Mouse (Mus musculus): ENCODE data around the gene Tmem40. TPM values are rescaled to one million over a fixed set of nuclear protein-coding genes. Genes with fewer than 3 reads are reported as not detected.

The Tmem40 gene
- total and polyA plus RNA-seq, 2 experiments: not detected

DNA sequence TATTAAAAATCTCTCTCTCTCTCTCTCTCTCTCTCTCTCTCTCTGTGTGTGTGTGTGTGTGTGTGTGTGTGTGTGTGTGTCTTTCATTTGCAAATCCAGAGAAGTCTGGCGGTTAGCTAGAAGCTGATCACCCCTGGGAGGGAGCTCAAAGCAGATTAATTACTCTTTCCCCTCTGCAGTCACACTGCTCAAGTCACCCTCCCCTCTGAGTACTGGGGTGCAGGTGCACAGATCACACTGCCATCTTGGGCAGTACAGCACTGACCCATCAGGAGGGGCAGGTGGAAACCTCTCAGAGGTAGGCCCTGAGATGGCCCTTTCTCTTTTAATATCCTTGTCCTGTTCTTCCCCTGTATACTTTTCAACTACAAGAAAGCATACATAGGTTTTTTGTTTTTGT lies 15.9 kb downstream of the Tmem40 start:
- Histone ChIP-seq H3K27me3 (ENCODE audit: control insufficient read depth, insufficient read depth, low read length) (no peaks in the 10 kb centered on the region), H3K79me2 (ENCODE audit: control insufficient read depth, insufficient read depth, low read length) (no peaks in the 10 kb centered on the region), H3K9ac (ENCODE audit: low read depth, low read length) (no peak overlapping the region), H3K27ac (replicated peaks; ENCODE audit: insufficient read depth, low read depth, low read length) (no peak overlapping the region), H3K4me3 (ENCODE audit: insufficient read depth, low read depth, low read length) (no peak overlapping the region), H3K4me1 (ENCODE audit: control insufficient read depth, insufficient read depth, low read length) (no peaks in the 10 kb centered on the region), H3K36me3 (ENCODE audit: control insufficient read depth, insufficient read depth, low read length) (no peaks in the 10 kb centered on the region)
- DNase-seq (ENCODE audit: extremely low read depth, low read depth, low spot score): no peak
- TF ChIP-seq POLR2A (IDR thresholded peaks at IDR 0.05; ENCODE audit: extremely low read depth, insufficient read depth, low read length) (no peak), CTCF (IDR thresholded peaks at IDR 0.05; ENCODE audit: low read depth, low read length) (no peak)
- WGBS: 100% methylated on average over 1 of the region's 1 CpGs

DNA sequence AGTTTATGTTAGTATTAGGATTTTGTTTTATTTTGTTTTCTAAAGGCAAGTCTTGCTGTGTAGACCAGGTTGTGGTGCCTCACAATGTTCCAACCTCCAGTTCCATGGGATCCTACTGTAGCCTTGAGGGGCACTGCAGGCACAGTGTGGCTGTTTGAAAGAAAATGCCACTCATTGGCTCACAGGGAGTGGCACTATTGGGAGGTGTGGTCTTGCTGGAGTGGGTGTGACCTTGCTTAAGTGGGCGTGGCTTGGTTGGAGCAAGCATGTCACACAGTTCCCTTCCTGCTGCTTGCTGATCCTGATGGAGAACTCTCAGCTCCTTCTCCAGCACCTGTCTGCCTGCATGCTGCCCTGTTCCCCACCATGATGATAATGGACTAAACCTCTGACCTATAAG lies 18.6 kb downstream of the Tmem40 start:
- TF ChIP-seq POLR2A (IDR thresholded peaks at IDR 0.05; ENCODE audit: extremely low read depth, insufficient read depth, low read length): no peak
- TF ChIP-seq CTCF (IDR thresholded peaks at IDR 0.05; ENCODE audit: low read depth, low read length): no peak
- no peak overlapping the region for H3K27ac ChIP-seq (replicated peaks; ENCODE audit: insufficient read depth, low read depth, low read length)
- no peak overlapping the region for H3K4me3 ChIP-seq (ENCODE audit: insufficient read depth, low read depth, low read length)
- no peaks in the 10 kb centered on the region for H3K4me1 ChIP-seq (ENCODE audit: control insufficient read depth, insufficient read depth, low read length)
- DNase-seq (ENCODE audit: extremely low read depth, low read depth, low spot score): peak; percentile 21
- H3K79me2 ChIP-seq (ENCODE audit: control insufficient read depth, insufficient read depth, low read length): no peaks in the 10 kb centered on the region
- WGBS: 12% methylated on average over 1 of the region's 1 CpGs
- no peaks in the 10 kb centered on the region for H3K36me3 ChIP-seq (ENCODE audit: control insufficient read depth, insufficient read depth, low read length)
- no peaks in the 10 kb centered on the region for H3K27me3 ChIP-seq (ENCODE audit: control insufficient read depth, insufficient read depth, low read length)
- H3K9ac ChIP-seq (ENCODE audit: low read depth, low read length): no peak overlapping the region

GRCm38 (mm10) chr6:115739056-115739455 lies 23.2 kb downstream of the Tmem40 start:
- no peak for DNase-seq (ENCODE audit: extremely low read depth, low read depth, low spot score)
- WGBS: 81% methylated on average over 5 of the region's 5 CpGs
- H3K4me3 ChIP-seq (ENCODE audit: insufficient read depth, low read depth, low read length): no peak overlapping the region
- no peaks in the 10 kb centered on the region for H3K27me3 ChIP-seq (ENCODE audit: control insufficient read depth, insufficient read depth, low read length)
- TF ChIP-seq POLR2A (IDR thresholded peaks at IDR 0.05; ENCODE audit: extremely low read depth, insufficient read depth, low read length) (no peak), CTCF (IDR thresholded peaks at IDR 0.05; ENCODE audit: low read depth, low read length) (no peak)
- H3K27ac ChIP-seq (replicated peaks; ENCODE audit: insufficient read depth, low read depth, low read length): no peak overlapping the region
- no peaks in the 10 kb centered on the region for H3K36me3 ChIP-seq (ENCODE audit: control insufficient read depth, insufficient read depth, low read length)
- H3K79me2 ChIP-seq (ENCODE audit: control insufficient read depth, insufficient read depth, low read length): no peaks in the 10 kb centered on the region
- no peaks in the 10 kb centered on the region for H3K4me1 ChIP-seq (ENCODE audit: control insufficient read depth, insufficient read depth, low read length)
- no peak overlapping the region for H3K9ac ChIP-seq (ENCODE audit: low read depth, low read length)

- no peaks in the 10 kb centered on the region for H3K4me1 ChIP-seq (ENCODE audit: control insufficient read depth, insufficient read depth, low read length)
- no peak overlapping the region for H3K4me3 ChIP-seq (ENCODE audit: insufficient read depth, low read depth, low read length)
- WGBS: 71% methylated on average over 4 of the region's 4 CpGs
- H3K36me3 ChIP-seq (ENCODE audit: control insufficient read depth, insufficient read depth, low read length): no peaks in the 10 kb centered on the region
- DNase-seq (ENCODE audit: extremely low read depth, low read depth, low spot score): peak; percentile 15
- no peaks in the 10 kb centered on the region for H3K27me3 ChIP-seq (ENCODE audit: control insufficient read depth, insufficient read depth, low read length)
- no peak overlapping the region for H3K9ac ChIP-seq (ENCODE audit: low read depth, low read length)
- no peak overlapping the region for H3K27ac ChIP-seq (replicated peaks; ENCODE audit: insufficient read depth, low read depth, low read length)
- no peaks in the 10 kb centered on the region for H3K79me2 ChIP-seq (ENCODE audit: control insufficient read depth, insufficient read depth, low read length)
- TF ChIP-seq POLR2A (IDR thresholded peaks at IDR 0.05; ENCODE audit: extremely low read depth, insufficient read depth, low read length) (no peak), CTCF (IDR thresholded peaks at IDR 0.05; ENCODE audit: low read depth, low read length) (peak; percentile 51)
These were observed 27.3 kb downstream of the Tmem40 start for GRCm38 (mm10) chr6:115734909-115735308.

GRCm38 (mm10) chr6:115732341-115732928 lies 29.8 kb downstream of the Tmem40 start:
- Histone ChIP-seq H3K27ac (replicated peaks; ENCODE audit: insufficient read depth, low read depth, low read length) (no peak overlapping the region), H3K27me3 (ENCODE audit: control insufficient read depth, insufficient read depth, low read length) (no peaks in the 10 kb centered on the region), H3K4me1 (ENCODE audit: control insufficient read depth, insufficient read depth, low read length) (no peaks in the 10 kb centered on the region), H3K36me3 (ENCODE audit: control insufficient read depth, insufficient read depth, low read length) (no peaks in the 10 kb centered on the region), H3K9ac (ENCODE audit: low read depth, low read length) (no peak overlapping the region), H3K4me3 (ENCODE audit: insufficient read depth, low read depth, low read length) (no peak overlapping the region), H3K79me2 (ENCODE audit: control insufficient read depth, insufficient read depth, low read length) (no peaks in the 10 kb centered on the region)
- TF ChIP-seq POLR2A (IDR thresholded peaks at IDR 0.05; ENCODE audit: extremely low read depth, insufficient read depth, low read length): no peak
- TF ChIP-seq CTCF (IDR thresholded peaks at IDR 0.05; ENCODE audit: low read depth, low read length): no peak
- WGBS: 87% methylated on average over 22 of the region's 22 CpGs
- DNase-seq (ENCODE audit: extremely low read depth, low read depth, low spot score): no peak

- Histone ChIP-seq H3K27me3 (ENCODE audit: control insufficient read depth, insufficient read depth, low read length) (no peaks in the 10 kb centered on the region), H3K27ac (replicated peaks; ENCODE audit: insufficient read depth, low read depth, low read length) (no peak overlapping the region), H3K79me2 (ENCODE audit: control insufficient read depth, insufficient read depth, low read length) (no peaks in the 10 kb centered on the region), H3K36me3 (ENCODE audit: control insufficient read depth, insufficient read depth, low read length) (no peaks in the 10 kb centered on the region), H3K9ac (ENCODE audit: low read depth, low read length) (no peak overlapping the region), H3K4me1 (ENCODE audit: control insufficient read depth, insufficient read depth, low read length) (no peaks in the 10 kb centered on the region), H3K4me3 (ENCODE audit: insufficient read depth, low read depth, low read length) (no peak overlapping the region)
- DNase-seq (ENCODE audit: extremely low read depth, low read depth, low spot score): no peak
- WGBS: 49% methylated on average over 20 of the region's 20 CpGs
- TF ChIP-seq POLR2A (IDR thresholded peaks at IDR 0.05; ENCODE audit: extremely low read depth, insufficient read depth, low read length) (no peak), CTCF (IDR thresholded peaks at IDR 0.05; ENCODE audit: low read depth, low read length) (no peak)
These were observed 31.5 kb downstream of the Tmem40 start for GRCm38 (mm10) chr6:115730560-115731342.
